Mouse (Mus musculus) MEL (cell line): ENCODE results near the gene Pex14.

ENCODE experiments used
- CTCF ChIP-seq, 3 experiments: IDR thresholded peaks in 2 of 3; conservative IDR thresholded peaks in 1 of 3; 2 replicates each; pipeline ENCODE4 v1.5.1; 2011 to 2012; ENCODE audit warnings: low read length in 3 of 3, low read depth in 2 of 3, mild to moderate bottlenecking in 2 of 3, improper control_type of control experiment in 1 of 3, inconsistent platforms in 1 of 3, mixed read lengths in 1 of 3, moderate library complexity in 1 of 3; ENCODE audit not compliant: control insufficient read depth in 1 of 3, insufficient read depth in 1 of 3, poor library complexity in 1 of 3, severe bottlenecking in 1 of 3
- ELF1 ChIP-seq: IDR thresholded peaks from 2 replicates; pipeline ENCODE4 v1.6.1; 2014; ENCODE audit warnings: low read depth, mild to moderate bottlenecking, inconsistent platforms, low read length, improper control_type of control experiment, moderate library complexity
- EP300 ChIP-seq, 2 experiments: IDR thresholded peaks; 2 replicates each; pipeline ENCODE4 v1.6.1; 2011; ENCODE audit warnings: improper control_type of control experiment in 2 of 2, low read length in 2 of 2, low read depth in 1 of 2, mild to moderate bottlenecking in 1 of 2
- JUND ChIP-seq: IDR thresholded peaks from 2 replicates; pipeline ENCODE4 v1.6.1; 2011; ENCODE audit warnings: low read depth, mild to moderate bottlenecking, improper control_type of control experiment, low read length
- MAX ChIP-seq: IDR thresholded peaks from 2 replicates; pipeline ENCODE4 v1.6.1; 2011; ENCODE audit warnings: low read length, improper control_type of control experiment
- POLR2A ChIP-seq, 2 experiments: IDR thresholded peaks; 2 replicates each; pipeline ENCODE4 v1.6.1; 2011 to 2012; ENCODE audit warnings: low read length in 2 of 2, mild to moderate bottlenecking in 2 of 2, control low read depth in 1 of 2, improper control_type of control experiment in 1 of 2, low read depth in 1 of 2, moderate library complexity in 1 of 2; ENCODE audit not compliant: control insufficient read depth in 1 of 2, insufficient read depth in 1 of 2, poor library complexity in 1 of 2
- SIN3A ChIP-seq: IDR thresholded peaks from 2 replicates; pipeline ENCODE4 v1.6.1; 2012; ENCODE audit warnings: low read length, improper control_type of control experiment, inconsistent platforms
- SMC3 ChIP-seq: IDR thresholded peaks from 2 replicates; pipeline ENCODE4 v1.6.1; 2011; ENCODE audit warnings: low read depth, low read length, improper control_type of control experiment
- ZKSCAN1 ChIP-seq: IDR thresholded peaks from 2 replicates; pipeline ENCODE4 v1.6.1; 2012; ENCODE audit warnings: low read depth, mild to moderate bottlenecking, inconsistent platforms, low read length, improper control_type of control experiment, moderate library complexity

GRCm38 (mm10) chr4:148966132-148966531 is 133.5 kb downstream of the Pex14 start:
- TF ChIP-seq CTCF (IDR thresholded peaks at IDR 0.05 in 2 of 3, conservative IDR thresholded peaks at IDR 0.05 in 1 of 3; ENCODE audit: control insufficient read depth in 1 of 3, insufficient read depth in 1 of 3, low read depth in 2 of 3, low read length in 3 of 3, poor library complexity in 1 of 3, severe bottlenecking in 1 of 3) (no peak), POLR2A (IDR thresholded peaks at IDR 0.05; ENCODE audit: control insufficient read depth in 1 of 2, insufficient read depth in 1 of 2, low read depth in 1 of 2, low read length in 2 of 2, poor library complexity in 1 of 2) (no peak), SMC3 (no peak), SIN3A (no peak), MAX (no peak), EP300 (IDR thresholded peaks at IDR 0.05; ENCODE audit: low read depth in 1 of 2, low read length in 2 of 2) (no peak), JUND (no peak), ELF1 (no peak), ZKSCAN1 (no peak)
